ENCODE assay signal across 7 mouse cellular contexts in the genomic region with DNA sequence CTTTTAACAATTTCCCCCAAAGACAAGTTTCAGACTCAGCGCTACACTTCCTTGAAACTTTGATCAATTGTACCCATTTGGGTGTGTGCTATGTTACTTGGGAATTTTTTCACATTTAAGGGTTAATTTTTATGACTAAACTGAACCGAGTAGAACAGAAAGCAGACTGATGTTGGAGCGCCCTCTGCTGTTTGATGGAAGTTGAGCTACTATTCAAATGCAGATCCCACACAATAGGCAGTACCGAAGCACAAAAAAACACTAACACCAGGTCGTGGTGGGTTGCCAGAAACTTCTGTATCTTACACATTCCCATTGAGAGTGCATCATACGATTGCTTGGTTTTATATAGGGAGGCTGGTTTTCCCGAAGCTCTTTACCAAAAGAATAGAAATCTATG.
DNase-seq lines count a peak whose midpoint lies in the region; ATAC-seq and TF ChIP-seq lines count a peak whose summit lies in the region.

No protein-coding gene starts in this region.

- no peak overlapping the region for H3K9ac ChIP-seq in ES-E14 (ENCODE audit: insufficient read depth, low read depth, low read length, poor library complexity, severe bottlenecking)
- H3K9ac ChIP-seq in embryonic facial prominence, embryonic 13.5 days = no peak overlapping the region

- no peak overlapping the region for H3K27ac ChIP-seq in ES-E14 (ENCODE audit: insufficient read depth, low read depth, low read length, poor library complexity, severe bottlenecking)
- H3K27ac ChIP-seq in embryonic facial prominence, embryonic 13.5 days = no peak overlapping the region
- no peak overlapping the region for H3K27ac ChIP-seq in hindbrain, embryonic 10.5 days

- no peaks in the 10 kb centered on the region for H3K27me3 ChIP-seq in embryonic facial prominence, embryonic 13.5 days
- H3K27me3 ChIP-seq in hindbrain, embryonic 10.5 days (ENCODE audit: insufficient read depth, poor library complexity, severe bottlenecking) = no peaks in the 10 kb centered on the region

- DNase-seq in ES-E14 (ENCODE audit: low read depth, low spot score) = peak; percentile 77
- peak; percentile 86 for DNase-seq in adrenal gland, postnatal 14 days
- DNase-seq in hindbrain, embryonic 10.5 days (ENCODE audit: low spot score) = peak; percentile 79
- peak; percentile 41 for DNase-seq in layer of hippocampus, adult 9-11 months
- DNase-seq in lung, postnatal 14 days = peak; percentile 62
- peak; percentile 86 to 88 for DNase-seq in right cerebral cortex, postnatal 10 days (ENCODE audit: low spot score in 2 of 2)

- H3K4me3 ChIP-seq in ES-E14 (ENCODE audit: insufficient read depth in 1 of 2, low read depth in 1 of 2, low read length in 2 of 2, poor library complexity in 1 of 2, severe bottlenecking in 1 of 2) = no peak overlapping the region
- no peak overlapping the region for H3K4me3 ChIP-seq in embryonic facial prominence, embryonic 13.5 days
- no peak overlapping the region for H3K4me3 ChIP-seq in hindbrain, embryonic 10.5 days

- no peaks in the 10 kb centered on the region for H3K4me1 ChIP-seq in ES-E14 (ENCODE audit: control insufficient read depth in 2 of 2, insufficient read depth in 2 of 2, low read length in 2 of 2, poor library complexity in 1 of 2)
- H3K4me1 ChIP-seq in embryonic facial prominence, embryonic 13.5 days = no peaks in the 10 kb centered on the region
- no peaks in the 10 kb centered on the region for H3K4me1 ChIP-seq in hindbrain, embryonic 10.5 days (replicated peaks)

- H3K36me3 ChIP-seq in ES-E14 (ENCODE audit: control insufficient read depth, insufficient read depth, low read length, poor library complexity, severe bottlenecking) = no peaks in the 10 kb centered on the region
- no peaks in the 10 kb centered on the region for H3K36me3 ChIP-seq in embryonic facial prominence, embryonic 13.5 days
- H3K36me3 ChIP-seq in hindbrain, embryonic 10.5 days = no peaks in the 10 kb centered on the region

- 0 out of 2 replicates have a peak overlapping the region, but pooled peaks have one; percentile 1 for H3K4me2 ChIP-seq in embryonic facial prominence, embryonic 13.5 days

- no peaks in the 10 kb centered on the region for H3K9me3 ChIP-seq in ES-E14 (ENCODE audit: control insufficient read depth, insufficient read depth, low read depth, low read length)
- no peaks in the 10 kb centered on the region for H3K9me3 ChIP-seq in embryonic facial prominence, embryonic 13.5 days
- no peaks in the 10 kb centered on the region for H3K9me3 ChIP-seq in hindbrain, embryonic 10.5 days

- 10% methylated on average over 7 of the region's 7 CpGs for WGBS in embryonic facial prominence, embryonic 13.5 days
- 11% methylated on average over 7 of the region's 7 CpGs for WGBS in hindbrain, embryonic 10.5 days

- ATAC-seq in embryonic facial prominence, embryonic 13.5 days (ENCODE audit: insufficient number of reproducible peaks, insufficient read depth, low FRiP score, low TSS enrichment, low read depth) = no peak

- in situ Hi-C loops in ES-E14 (cut with MboI; ENCODE audit: low sequenced_read_pairs in 2 of 2, unreplicated experiment in 2 of 2) = no loop called here

TF ChIP-seq in ES-E14, 5 proteins besides CTCF, POLR2A, EP300 and RAD21:
- TF ChIP-seq MAFK (IDR thresholded peaks at IDR 0.05; ENCODE audit: insufficient read depth, low read depth, low read length) (no peak), ZNF384 (IDR thresholded peaks at IDR 0.05; ENCODE audit: low read depth, low read length) (0 out of 2 replicates have a peak, but pooled peaks have one; percentile 43), CHD2 (IDR thresholded peaks at IDR 0.05; ENCODE audit: low read depth, low read length) (no peak), ZC3H11A (IDR thresholded peaks at IDR 0.05; ENCODE audit: borderline replicate concordance, low read depth, low read length) (peak; percentile 75), HCFC1 (IDR thresholded peaks at IDR 0.05; ENCODE audit: borderline replicate concordance, insufficient read depth, low read length) (no peak)
